ENCODE assay signal across 7 mouse cellular contexts in genomic region chr13:107073039-107073620, GRCm38 (mm10). TPM values are rescaled to one million over a fixed set of nuclear protein-coding genes. Genes with fewer than 3 reads are reported as not detected.
DNase-seq lines count a peak whose midpoint lies in the region; ATAC-seq and TF ChIP-seq lines count a peak whose summit lies in the region.

No protein-coding gene starts in this region.

- WGBS in forebrain, embryonic 10.5 days = 1% methylated on average over 14 of the region's 14 CpGs
- WGBS in hindbrain, embryonic 16.5 days = 1% methylated on average over 14 of the region's 14 CpGs
- 16% methylated on average over 14 of the region's 14 CpGs for WGBS in liver, adult 2 months

- peaks cover 42% of the 10 kb centered on the region for H3K27me3 ChIP-seq in forebrain, embryonic 10.5 days (ENCODE audit: poor library complexity, severe bottlenecking)
- H3K27me3 ChIP-seq in hindbrain, embryonic 16.5 days (replicated peaks; ENCODE audit: control insufficient read depth, insufficient read depth, low read length) = no peaks in the 10 kb centered on the region
- H3K27me3 ChIP-seq in liver, adult 2 months (ENCODE audit: control insufficient read depth, insufficient read depth, low read length) = no peaks in the 10 kb centered on the region

- peak overlapping the region; percentile 29; the same call in 1 of the 2 replicates for H3K9ac ChIP-seq in ES-E14 (ENCODE audit: insufficient read depth, low read depth, low read length, poor library complexity, severe bottlenecking)
- H3K9ac ChIP-seq in hindbrain, embryonic 16.5 days (ENCODE audit: low read depth, low read length) = peak overlapping the region; percentile 58
- H3K9ac ChIP-seq in liver, adult 2 months (ENCODE audit: low read depth, low read length) = no peak overlapping the region

- no peaks in the 10 kb centered on the region for H3K36me3 ChIP-seq in ES-E14 (ENCODE audit: control insufficient read depth, insufficient read depth, low read length, poor library complexity, severe bottlenecking)
- H3K36me3 ChIP-seq in forebrain, embryonic 10.5 days (replicated peaks) = no peaks in the 10 kb centered on the region
- no peaks in the 10 kb centered on the region for H3K36me3 ChIP-seq in hindbrain, embryonic 16.5 days (ENCODE audit: control insufficient read depth, insufficient read depth, low read length)
- no peaks in the 10 kb centered on the region for H3K36me3 ChIP-seq in liver, adult 2 months (ENCODE audit: control insufficient read depth, insufficient read depth, low read length)

- in situ Hi-C loops in ES-E14 (cut with MboI; ENCODE audit: low sequenced_read_pairs in 2 of 2, unreplicated experiment in 2 of 2) = no loop called here

- 0 out of 4 replicates have a peak overlapping the region, but pooled peaks of 1 of the 2 experiments have one; percentile 12 for H3K4me3 ChIP-seq in ES-E14 (ENCODE audit: insufficient read depth in 1 of 2, low read depth in 1 of 2, low read length in 2 of 2, poor library complexity in 1 of 2, severe bottlenecking in 1 of 2)
- peak overlapping the region; percentile 47 for H3K4me3 ChIP-seq in forebrain, embryonic 10.5 days
- peak overlapping the region; percentile 38 for H3K4me3 ChIP-seq in hindbrain, embryonic 16.5 days (ENCODE audit: low read length)
- no peak overlapping the region for H3K4me3 ChIP-seq in liver, adult 2 months (ENCODE audit: insufficient read depth, low read depth, low read length)

- peak; percentile 4 for DNase-seq in ES-E14 (ENCODE audit: low read depth, low spot score)
- DNase-seq in ZHBTc4 (ENCODE audit: low read depth, low spot score) = peak; percentile 31
- peak; percentile 66 for DNase-seq in forebrain, embryonic 10.5 days (ENCODE audit: extremely low spot score, low spot score)
- DNase-seq in liver, adult 2 months (ENCODE audit: extremely low read depth, low read depth, low spot score) = peak; percentile 28
- peak; percentile 63 for DNase-seq in retina, postnatal 1 day
- no peak for DNase-seq in thymus, postnatal 25 days

- no peak for TF ChIP-seq POLR2A in liver, adult 2 months (IDR thresholded peaks at IDR 0.05; ENCODE audit: extremely low read depth, insufficient read depth, low read length)

- no peaks in the 10 kb centered on the region for H3K79me2 ChIP-seq in liver, adult 2 months (ENCODE audit: control insufficient read depth, insufficient read depth, low read length)

- no peaks in the 10 kb centered on the region for H3K9me3 ChIP-seq in ES-E14 (ENCODE audit: control insufficient read depth, insufficient read depth, low read depth, low read length)
- H3K9me3 ChIP-seq in forebrain, embryonic 10.5 days = no peaks in the 10 kb centered on the region
- no peaks in the 10 kb centered on the region for H3K9me3 ChIP-seq in hindbrain, embryonic 16.5 days (ENCODE audit: control insufficient read depth, low read length)

- TF ChIP-seq CTCF in liver, adult 2 months (IDR thresholded peaks at IDR 0.05; ENCODE audit: low read depth, low read length) = no peak

- peak; percentile 88 for ATAC-seq in hindbrain, embryonic 16.5 days

- no peak overlapping the region for H3K27ac ChIP-seq in ES-E14 (ENCODE audit: insufficient read depth, low read depth, low read length, poor library complexity, severe bottlenecking)
- H3K27ac ChIP-seq in forebrain, embryonic 10.5 days = peak overlapping the region; percentile 80
- H3K27ac ChIP-seq in hindbrain, embryonic 16.5 days (ENCODE audit: low read depth, low read length) = peak overlapping the region; percentile 67
- no peak overlapping the region for H3K27ac ChIP-seq in liver, adult 2 months (replicated peaks; ENCODE audit: insufficient read depth, low read depth, low read length)

- H3K4me2 ChIP-seq in hindbrain, embryonic 16.5 days (ENCODE audit: low read length) = peak overlapping the region; percentile 69

- H3K4me1 ChIP-seq in ES-E14 (ENCODE audit: control insufficient read depth in 2 of 2, insufficient read depth in 2 of 2, low read length in 2 of 2, poor library complexity in 1 of 2) = peaks cover 0 to 2% of the 10 kb centered on the region in 2 experiments; a peak in 1 of 4 replicates
- peaks cover 19% of the 10 kb centered on the region for H3K4me1 ChIP-seq in forebrain, embryonic 10.5 days
- H3K4me1 ChIP-seq in hindbrain, embryonic 16.5 days (ENCODE audit: control insufficient read depth, insufficient read depth, low read depth, low read length) = peaks cover 10% of the 10 kb centered on the region
- H3K4me1 ChIP-seq in liver, adult 2 months (ENCODE audit: control insufficient read depth, insufficient read depth, low read length) = 0 out of 2 replicates have a peak, but pooled peaks cover 3% of the 10 kb centered on the region

TF ChIP-seq in ES-E14, 5 proteins besides CTCF, POLR2A, EP300 and RAD21:
- no peak for TF ChIP-seq ZNF384 (IDR thresholded peaks at IDR 0.05; ENCODE audit: low read depth, low read length)
- TF ChIP-seq CHD2 (IDR thresholded peaks at IDR 0.05; ENCODE audit: low read depth, low read length) = no peak
- TF ChIP-seq HCFC1 (IDR thresholded peaks at IDR 0.05; ENCODE audit: borderline replicate concordance, insufficient read depth, low read length) = no peak
- no peak for TF ChIP-seq MAFK (IDR thresholded peaks at IDR 0.05; ENCODE audit: insufficient read depth, low read depth, low read length)
- no peak for TF ChIP-seq ZC3H11A (IDR thresholded peaks at IDR 0.05; ENCODE audit: borderline replicate concordance, low read depth, low read length)

RNA-seq across cellular contexts. Expression of gene Kif2a, which starts 51.2 kb away (rescaled TPM):
- 19.1 and 21.9 TPM in 2 replicates for total RNA-seq in ES-E14 (2012; rRNA removed)
- 14.2 and 14.6 TPM in 2 replicates for polyA plus RNA-seq in forebrain, embryonic 10.5 days (2016; fragmentation: Nextera tagmentation; extraction: Ambion mirVana)
- polyA plus RNA-seq in hindbrain, embryonic 16.5 days (2015; fragmentation: Nextera tagmentation; extraction: Ambion mirVana) = 37.2 and 45.7 TPM in 2 replicates
- 5.3 and 5.4 TPM in 2 replicates for total RNA-seq in liver, adult 2 months (2014; rRNA removed)
- 0.42 and 0.67 TPM in 2 replicates for polyA plus RNA-seq in liver, adult 2 months (2012; rRNA removed)

Comparison
In these comparisons a context has a peak if more than half of its experiments do, and no peak if none do; other contexts are left out.
1. H3K27ac ChIP-seq: peak in forebrain, embryonic 10.5 days (single experiment) and hindbrain, embryonic 16.5 days (single experiment); none in ES-E14 (single experiment) and liver, adult 2 months (single experiment).